Mouse (Mus musculus) heart, postnatal 0 days (tissue): Measurements from ENCODE around the gene Dmbt1. TPM values are rescaled to one million over a fixed set of nuclear protein-coding genes. Genes with fewer than 3 reads are reported as not detected.
"Not testable (repeated sequence)": the region's sequence is repeated elsewhere in the genome, so short reads cannot be mapped to it uniquely, and the experiment has no call there.

Experiments used
- ATAC-seq: fragments of 200-750 bp; cut with Nextera tagmentation; 2 replicates; pipeline ENCODE4 v1.8.0; 2017; ENCODE audit warnings: low read depth, moderate number of reproducible peaks, moderate library complexity; ENCODE audit not compliant: insufficient read depth
- DNase-seq: peaks from one replicate; pipeline ENCODE4 v3.0.0-alpha.2; 2016; ENCODE audit warnings: low spot score
- H3K27ac ChIP-seq: fragments of 300-500 bp; sonication (generic); 2 replicates; pipeline ENCODE4 v1.5.1; 2014; ENCODE audit warnings: low read depth, mild to moderate bottlenecking
- H3K27me3 ChIP-seq: fragments of 300-500 bp; sonication (generic); 2 replicates; pipeline ENCODE4 v1.6.1; 2014; ENCODE audit warnings: low read length, mixed read lengths; ENCODE audit not compliant: control insufficient read depth, insufficient read depth
- H3K36me3 ChIP-seq: fragments of 300-500 bp; sonication (generic); replicated peaks from 2 replicates; pipeline ENCODE4 v1.6.1; 2014; ENCODE audit warnings: low read length, mixed read lengths; ENCODE audit not compliant: control insufficient read depth, insufficient read depth
- H3K4me1 ChIP-seq: fragments of 300-500 bp; sonication (generic); 2 replicates; pipeline ENCODE4 v1.6.1; 2014; ENCODE audit warnings: antibody characterized with exemption; ENCODE audit not compliant: control insufficient read depth, insufficient read depth
- H3K4me2 ChIP-seq: fragments of 300-500 bp; sonication (generic); 2 replicates; pipeline ENCODE4 v1.6.1; 2014; ENCODE audit warnings: low read depth, mild to moderate bottlenecking, low read length, moderate library complexity
- H3K4me3 ChIP-seq: fragments of 300-500 bp; sonication (generic); 2 replicates; pipeline ENCODE4 v1.5.1; 2014; ENCODE audit warnings: low read depth, low read length
- H3K9ac ChIP-seq: fragments of 300-500 bp; sonication (generic); replicated peaks from 2 replicates; pipeline ENCODE4 v1.6.1; 2014; ENCODE audit warnings: low read depth, low read length, mixed read lengths
- H3K9me3 ChIP-seq: fragments of 300-500 bp; sonication (generic); replicated peaks from 2 replicates; pipeline ENCODE4 v1.6.1; 2016; ENCODE audit warnings: low read length; ENCODE audit not compliant: control insufficient read depth
- CTCF ChIP-seq: IDR thresholded peaks from 2 replicates; pipeline ENCODE4 v1.5.1; 2016; ENCODE audit warnings: antibody characterized with exemption, control low read depth, low read depth
- EP300 ChIP-seq: IDR thresholded peaks from 2 replicates; pipeline ENCODE4 v1.6.1; 2016; ENCODE audit warnings: antibody characterized with exemption, low read depth
- WGBS: fragments of 180-500 bp; shearing (Covaris S2); extraction: QIAGEN DNeasy Blood & Tissue Kit; methylation state at CpG from one replicate; pipeline ENCODE4 v1.1.7; 2014; 5-methylcytosine and 5-hydroxymethylcytosine counted together
- polyA plus RNA-seq: library from polyadenylated mRNA; unstranded; fragments of >200 nt; fragmentation: Nextera tagmentation; extraction: Ambion mirVana; gene quantifications from 2 replicates; pipeline ENCODE4 v1.2.1, GENCODE M21; 2015
- total RNA-seq: library from RNA; depleted of rRNA; stranded (reverse); fragments of >200 nt; gene quantifications from 2 replicates; pipeline ENCODE4 v1.2.3, GENCODE M21; 2014; ENCODE audit warnings: low replicate concordance

Dmbt1 gene
- total and polyA plus RNA-seq, 2 experiments from 2014 or later, result not detected

- H3K9ac ChIP-seq, result no peak overlapping the region
These were observed 23.0 kb downstream of the Dmbt1 start for GRCm38 (mm10) chr7:131054808-131055370.

GRCm38 (mm10) chr7:131057918-131058317 lies 26.1 kb downstream of the Dmbt1 start:
- not testable (repeated sequence) for H3K27ac ChIP-seq, H3K36me3 ChIP-seq, H3K4me2 ChIP-seq, H3K9ac ChIP-seq, H3K4me1 ChIP-seq, DNase-seq, H3K27me3 ChIP-seq, ATAC-seq, H3K9me3 ChIP-seq, H3K4me3 ChIP-seq
- 62% methylated on average over 9 of the region's 9 CpGs for whole genome bisulfite sequencing

More at GRCm38 (mm10) chr7:131054808-131055370, 23.0 kb downstream of the Dmbt1 start:
- Histone ChIP-seq H3K27me3 (no peaks in the 10 kb centered on the region), H3K36me3 (no peaks in the 10 kb centered on the region), H3K9me3 (no peaks in the 10 kb centered on the region), H3K4me2 (no peak overlapping the region), H3K27ac (no peak overlapping the region), H3K4me1 (no peaks in the 10 kb centered on the region), H3K4me3 (no peak overlapping the region)
- TF ChIP-seq EP300 (no peak), CTCF (peak; percentile 54)
- no peak for DNase-seq
- no peak for ATAC-seq

DNA sequence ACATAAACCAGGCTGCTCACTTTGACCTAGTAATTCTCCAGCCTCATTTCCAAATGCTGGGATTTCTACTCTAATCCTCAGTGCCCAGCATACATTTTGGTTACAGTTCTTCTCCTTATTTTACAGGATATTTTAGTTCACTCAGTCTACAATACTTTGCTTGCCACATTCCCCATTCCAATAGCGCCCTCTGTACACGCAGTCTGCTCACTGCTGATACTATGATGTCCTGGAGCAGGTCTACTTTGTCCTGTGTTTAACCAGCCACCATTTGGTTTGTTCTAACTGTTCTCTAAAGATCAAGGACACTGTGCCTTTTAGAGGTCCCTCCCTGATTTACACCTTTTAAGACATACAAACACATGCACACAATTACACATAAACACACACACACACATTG lies 28.0 kb downstream of the Dmbt1 start:
- H3K9me3 ChIP-seq, H3K27ac ChIP-seq, H3K4me3 ChIP-seq, H3K9ac ChIP-seq, H3K4me1 ChIP-seq, H3K27me3 ChIP-seq, H3K36me3 ChIP-seq, ATAC-seq, DNase-seq, H3K4me2 ChIP-seq: not testable (repeated sequence)
- WGBS, result 53% methylated on average over 2 of the region's 2 CpGs
- TF ChIP-seq CTCF, result peak; percentile 42

DNA sequence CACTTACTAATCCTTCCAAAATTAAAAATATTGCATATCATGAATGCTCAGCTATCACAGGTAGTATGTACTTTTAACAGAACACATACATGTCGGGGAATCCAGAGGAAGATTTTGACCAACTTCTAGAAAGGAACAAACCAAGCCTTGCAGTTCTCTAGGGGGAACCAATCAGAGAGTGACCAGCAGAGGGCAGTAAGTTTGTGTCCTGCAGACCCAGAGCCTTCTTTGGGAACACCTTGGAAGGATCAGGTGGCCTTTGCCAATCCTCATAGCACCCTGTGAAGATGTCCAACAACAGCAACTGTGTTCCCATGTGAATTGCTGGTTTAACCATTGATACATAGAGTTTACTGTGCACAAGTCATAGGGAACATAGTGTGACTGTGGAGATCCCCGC lies 30.7 kb downstream of the Dmbt1 start:
- H3K4me2 ChIP-seq, result no peak overlapping the region
- DNase-seq, result no peak
- no peak for ATAC-seq
- no peaks in the 10 kb centered on the region for H3K36me3 ChIP-seq
- 76% methylated on average over 2 of the region's 2 CpGs for WGBS
- no peak overlapping the region for H3K9ac ChIP-seq
- no peaks in the 10 kb centered on the region for H3K27me3 ChIP-seq
- H3K27ac ChIP-seq, result no peak overlapping the region
- no peak overlapping the region for H3K4me3 ChIP-seq
- no peaks in the 10 kb centered on the region for H3K9me3 ChIP-seq
- H3K4me1 ChIP-seq, result no peaks in the 10 kb centered on the region
- TF ChIP-seq CTCF, result peak; percentile 13; the same call in 1 of the 2 replicates
- no peak for TF ChIP-seq EP300

DNA sequence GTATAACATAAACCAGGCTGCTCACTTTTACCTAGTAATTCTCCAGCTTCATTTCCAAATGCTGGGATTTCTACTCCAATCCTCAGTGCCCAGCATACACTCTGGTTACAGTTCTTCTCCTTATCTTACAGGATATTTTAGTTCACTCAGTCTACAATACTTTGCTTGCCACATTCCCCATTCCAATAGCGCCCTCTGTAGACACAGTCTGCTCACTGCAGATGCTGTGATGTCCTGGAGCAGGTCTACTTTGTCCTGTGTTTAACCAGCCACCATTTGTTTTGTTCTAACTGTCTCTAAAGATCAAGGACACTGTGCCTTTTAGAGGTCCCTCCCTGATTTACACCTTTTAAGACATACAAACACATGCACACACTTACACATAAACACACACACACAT lies 36.3 kb downstream of the Dmbt1 start:
- not testable (repeated sequence) for H3K36me3 ChIP-seq, H3K4me3 ChIP-seq, H3K27me3 ChIP-seq, H3K4me2 ChIP-seq, H3K27ac ChIP-seq, DNase-seq, H3K9ac ChIP-seq, H3K9me3 ChIP-seq, H3K4me1 ChIP-seq
- 11% methylated on average over 1 of the region's 1 CpGs for WGBS
- peak; percentile 36; the same call in 1 of the 2 replicates for ATAC-seq
- peak; percentile 59 for TF ChIP-seq CTCF

- H3K9me3 ChIP-seq, H3K36me3 ChIP-seq, ATAC-seq, H3K4me3 ChIP-seq, H3K27ac ChIP-seq, DNase-seq, H3K4me2 ChIP-seq, H3K4me1 ChIP-seq, H3K9ac ChIP-seq, H3K27me3 ChIP-seq: not testable (repeated sequence)
- 76% methylated on average over 3 of the region's 3 CpGs for WGBS
These were observed 41.6 kb downstream of the Dmbt1 start for GRCm38 (mm10) chr7:131073476-131073875.

- H3K27ac ChIP-seq, H3K4me1 ChIP-seq, DNase-seq, ATAC-seq, H3K4me3 ChIP-seq, H3K27me3 ChIP-seq, H3K9me3 ChIP-seq, H3K36me3 ChIP-seq, H3K4me2 ChIP-seq, H3K9ac ChIP-seq: not testable (repeated sequence)
- 68% methylated on average over 6 of the region's 6 CpGs for WGBS
These were observed 42.2 kb downstream of the Dmbt1 start for GRCm38 (mm10) chr7:131074098-131074497.
